Mouse (Mus musculus): ENCODE measurements around the gene Fbxl3.

Gene Fbxl3

GRCm38 (mm10) chr14:103099238-103099933, at the start of gene Fbxl3:
Gene Fbxl3, minus strand, starts transcription at chr14:103099566.
- DNase-seq (ENCODE audit: low spot score), result peak; percentile 90

GRCm38 (mm10) chr14:103131991-103132390, 32.6 kb upstream of the Fbxl3 start:
- DNase-seq (ENCODE audit: low spot score), result peak; percentile 59

GRCm38 (mm10) chr14:103125756-103126155, 26.4 kb upstream of the Fbxl3 start:
- no peak for DNase-seq (ENCODE audit: low spot score)

GRCm38 (mm10) chr14:103114994-103115670, 15.8 kb upstream of the Fbxl3 start:
- no peak for DNase-seq (ENCODE audit: low spot score)

GRCm38 (mm10) chr14:103112606-103113363, 13.4 kb upstream of the Fbxl3 start:
- DNase-seq (ENCODE audit: low spot score), result no peak

GRCm38 (mm10) chr14:103109971-103110370, 10.6 kb upstream of the Fbxl3 start:
- DNase-seq (ENCODE audit: low spot score), result no peak

GRCm38 (mm10) chr14:103106301-103106700, 6.9 kb upstream of the Fbxl3 start:
- no peak for DNase-seq (ENCODE audit: low spot score)

- DNase-seq (ENCODE audit: low spot score), result no peak
Measured at GRCm38 (mm10) chr14:103102731-103103335, 3.5 kb upstream of the Fbxl3 start.

GRCm38 (mm10) chr14:103102246-103102645, 2.9 kb upstream of the Fbxl3 start:
- no peak for DNase-seq (ENCODE audit: low spot score)

- no peak for DNase-seq (ENCODE audit: low spot score)
Measured at GRCm38 (mm10) chr14:103101171-103101570, 1.8 kb upstream of the Fbxl3 start.

- no peak for DNase-seq (ENCODE audit: low spot score)
Measured at GRCm38 (mm10) chr14:103100296-103100695, 930 bp upstream of the Fbxl3 start.

GRCm38 (mm10) chr14:103098587-103099235, 655 bp downstream of the Fbxl3 start:
- peak; percentile 94 for DNase-seq (ENCODE audit: low spot score)

GRCm38 (mm10) chr14:103098213-103098586, 1.2 kb downstream of the Fbxl3 start:
- DNase-seq (ENCODE audit: low spot score), result no peak

- DNase-seq (ENCODE audit: low spot score), result no peak
Measured at GRCm38 (mm10) chr14:103096621-103097020, 2.7 kb downstream of the Fbxl3 start.

- DNase-seq (ENCODE audit: low spot score), result no peak
Measured at GRCm38 (mm10) chr14:103095826-103096225, 3.5 kb downstream of the Fbxl3 start.

- no peak for DNase-seq (ENCODE audit: low spot score)
Measured at GRCm38 (mm10) chr14:103095036-103095435, 4.3 kb downstream of the Fbxl3 start.

- DNase-seq (ENCODE audit: low spot score), result no peak
Measured at GRCm38 (mm10) chr14:103093670-103094069, 5.7 kb downstream of the Fbxl3 start.

GRCm38 (mm10) chr14:103093236-103093635, 6.1 kb downstream of the Fbxl3 start:
- no peak for DNase-seq (ENCODE audit: low spot score)

- DNase-seq (ENCODE audit: low spot score), result peak; percentile 59
Measured at GRCm38 (mm10) chr14:103088624-103089023, 10.7 kb downstream of the Fbxl3 start.

GRCm38 (mm10) chr14:103087846-103088245, 11.5 kb downstream of the Fbxl3 start:
- no peak for DNase-seq (ENCODE audit: low spot score)

GRCm38 (mm10) chr14:103086671-103087324, 12.6 kb downstream of the Fbxl3 start:
- DNase-seq (ENCODE audit: low spot score), result no peak

All from testis, postnatal 10 days (tissue).